In the genomic region with DNA sequence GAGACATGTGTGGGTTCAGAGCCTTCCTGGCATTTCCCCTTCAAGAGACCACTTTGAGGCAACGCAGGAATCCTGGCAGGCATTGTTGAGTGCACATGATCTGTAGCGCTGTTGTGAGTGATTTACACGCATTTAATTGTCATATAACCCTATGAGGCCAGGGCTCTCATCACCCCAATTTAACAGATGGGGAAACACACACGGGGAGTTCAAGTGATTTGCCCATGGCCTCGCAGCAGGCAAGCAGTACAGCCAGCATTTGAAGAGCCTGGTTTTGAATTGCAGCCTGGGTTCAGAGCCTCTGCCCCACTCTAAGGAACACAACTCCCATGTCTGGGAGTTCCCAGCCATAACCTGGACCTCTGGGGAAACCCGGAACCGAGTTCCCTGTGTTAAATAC, we compare ENCODE assay signal across 21 mouse cellular contexts. TPM values are rescaled to one million over a fixed set of nuclear protein-coding genes. Genes with fewer than 3 reads are reported as not detected.
DNase-seq lines count a peak whose midpoint lies in the region; ATAC-seq and TF ChIP-seq lines count a peak whose summit lies in the region.
"Had no signal": no experiment of that assay in that cellular context is flagged by ENCODE, and none has a peak within 500 bp of the region (broad histone marks: within the 10 kb centered on the region; RNA-seq: fewer than 3 reads in every experiment).

No protein-coding gene starts in this region.

- H3K27ac ChIP-seq in neural tube, embryonic 11.5 days (ENCODE audit: low read depth, low read length): no peak overlapping the region
- H3K27ac ChIP-seq in neural tube, embryonic 15.5 days (replicated peaks): no peak overlapping the region
- H3K27ac ChIP-seq in liver, embryonic 11.5 days (ENCODE audit: low read depth, low read length): no peak overlapping the region
- H3K27ac ChIP-seq: embryonic facial prominence, embryonic 12.5 days; embryonic facial prominence, embryonic 15.5 days; heart, embryonic 13.5 days; hindbrain, embryonic 12.5 days; hindbrain, embryonic 15.5 days had no signal

- H3K27me3 ChIP-seq in neural tube, embryonic 11.5 days (ENCODE audit: control insufficient read depth, insufficient read depth, low read length): peaks cover 16% of the 10 kb centered on the region
- peaks cover 33% of the 10 kb centered on the region for H3K27me3 ChIP-seq in neural tube, embryonic 15.5 days (replicated peaks)
- H3K27me3 ChIP-seq in liver, embryonic 11.5 days (replicated peaks; ENCODE audit: control insufficient read depth, insufficient read depth, low read length): no peaks in the 10 kb centered on the region
- H3K27me3 ChIP-seq: embryonic facial prominence, embryonic 12.5 days; embryonic facial prominence, embryonic 15.5 days; heart, embryonic 13.5 days had no signal

- no peak for TF ChIP-seq POLR2A in brain, embryonic 14.5 days (IDR thresholded peaks at IDR 0.05; ENCODE audit: borderline replicate concordance, extremely low read depth, insufficient read depth, insufficient read length, poor library complexity, severe bottlenecking)

- no peak for ATAC-seq in neural tube, embryonic 11.5 days (ENCODE audit: insufficient read depth, low FRiP score, low TSS enrichment)
- no peak for ATAC-seq in neural tube, embryonic 15.5 days (ENCODE audit: low FRiP score)
- no peak for ATAC-seq in liver, embryonic 11.5 days (replicated peaks; ENCODE audit: low FRiP score)
- ATAC-seq: forebrain, embryonic 14.5 days had no signal

- H3K4me3 ChIP-seq in neural tube, embryonic 11.5 days (ENCODE audit: low read depth, low read length): no peak overlapping the region
- no peak overlapping the region for H3K4me3 ChIP-seq in neural tube, embryonic 15.5 days (replicated peaks)
- H3K4me3 ChIP-seq in liver, embryonic 11.5 days (ENCODE audit: low read depth, low read length): no peak overlapping the region
- H3K4me3 ChIP-seq: embryonic facial prominence, embryonic 12.5 days; embryonic facial prominence, embryonic 15.5 days; heart, embryonic 13.5 days; hindbrain, embryonic 12.5 days; hindbrain, embryonic 15.5 days had no signal

- peaks cover 12% of the 10 kb centered on the region for H3K4me1 ChIP-seq in neural tube, embryonic 11.5 days (ENCODE audit: control insufficient read depth, insufficient read depth, low read length)
- H3K4me1 ChIP-seq in neural tube, embryonic 15.5 days: peaks cover 18% of the 10 kb centered on the region
- peaks cover 9% of the 10 kb centered on the region for H3K4me1 ChIP-seq in liver, embryonic 11.5 days (replicated peaks; ENCODE audit: control insufficient read depth, insufficient read depth, low read length)

- peak; percentile 64 for DNase-seq in heart, adult 11 months
- no peak for DNase-seq in heart, adult 8-10 months (ENCODE audit: low spot score)
- peak; percentile 22 for DNase-seq in neural tube, embryonic 11.5 days (ENCODE audit: low spot score)
- DNase-seq in brain, embryonic 14.5 days (ENCODE audit: low read depth): peak; percentile 37
- DNase-seq in retina, embryonic 14.5 days (ENCODE audit: low spot score): peak; percentile 44
- DNase-seq in urinary bladder, postnatal 25 days (ENCODE audit: low spot score): no peak
- DNase-seq in liver, embryonic 11.5 days (ENCODE audit: low spot score): no peak
- DNase-seq: adrenal gland, adult 2 months; adrenal gland, postnatal 14 days; cerebellum, adult 11-12 months; cerebellum, adult 9-11 months; cerebellum, postnatal 25 days; gastrocnemius, postnatal 25 days had no signal

- 45% methylated on average over 7 of the region's 7 CpGs for WGBS in neural tube, embryonic 11.5 days
- 27% methylated on average over 7 of the region's 7 CpGs for WGBS in neural tube, embryonic 15.5 days
- 84% methylated on average over 7 of the region's 7 CpGs for WGBS in liver, embryonic 11.5 days

- H3K9ac ChIP-seq in neural tube, embryonic 11.5 days (ENCODE audit: low read length): no peak overlapping the region
- no peak overlapping the region for H3K9ac ChIP-seq in neural tube, embryonic 15.5 days (replicated peaks)
- H3K9ac ChIP-seq in liver, embryonic 11.5 days (ENCODE audit: low read depth, low read length): no peak overlapping the region
- H3K9ac ChIP-seq: embryonic facial prominence, embryonic 12.5 days; embryonic facial prominence, embryonic 15.5 days; heart, embryonic 13.5 days; hindbrain, embryonic 12.5 days; hindbrain, embryonic 15.5 days had no signal

- H3K36me3 ChIP-seq in neural tube, embryonic 11.5 days (ENCODE audit: control insufficient read depth, insufficient read depth, low read length): no peaks in the 10 kb centered on the region
- H3K36me3 ChIP-seq in neural tube, embryonic 15.5 days: no peaks in the 10 kb centered on the region
- H3K36me3 ChIP-seq in liver, embryonic 11.5 days (ENCODE audit: control insufficient read depth, insufficient read depth, low read length): no peaks in the 10 kb centered on the region
- H3K36me3 ChIP-seq: embryonic facial prominence, embryonic 12.5 days; embryonic facial prominence, embryonic 15.5 days; G1E; heart, embryonic 13.5 days; hindbrain, embryonic 12.5 days; hindbrain, embryonic 15.5 days had no signal

- H3K4me2 ChIP-seq in neural tube, embryonic 11.5 days (ENCODE audit: low read depth): no peak overlapping the region
- H3K4me2 ChIP-seq in neural tube, embryonic 15.5 days: no peak overlapping the region
- H3K4me2 ChIP-seq in liver, embryonic 11.5 days: no peak overlapping the region
- H3K4me2 ChIP-seq: embryonic facial prominence, embryonic 12.5 days; embryonic facial prominence, embryonic 15.5 days; heart, embryonic 13.5 days; hindbrain, embryonic 12.5 days; hindbrain, embryonic 15.5 days had no signal

- no peaks in the 10 kb centered on the region for H3K9me3 ChIP-seq in neural tube, embryonic 11.5 days (ENCODE audit: control insufficient read depth, low read length)
- H3K9me3 ChIP-seq in neural tube, embryonic 15.5 days (replicated peaks): no peaks in the 10 kb centered on the region
- H3K9me3 ChIP-seq in liver, embryonic 11.5 days (ENCODE audit: control insufficient read depth, low read length): no peaks in the 10 kb centered on the region
- H3K9me3 ChIP-seq: embryonic facial prominence, embryonic 12.5 days; embryonic facial prominence, embryonic 15.5 days; G1E; hindbrain, embryonic 12.5 days; hindbrain, embryonic 15.5 days had no signal

- no peak for TF ChIP-seq CTCF in brain, embryonic 14.5 days (IDR thresholded peaks at IDR 0.05; ENCODE audit: borderline replicate concordance, extremely low read depth, insufficient read depth, insufficient read length)

RNA-seq across cellular contexts. Expression of a gene that starts 18.5 kb away (rescaled TPM):
- 10 to 100 TPM; 12.2 to 16.5 (median 14.2) TPM for total RNA-seq in heart, adult 8-10 months (2022)
- 29.1 and 29.9 TPM in 2 replicates for polyA plus RNA-seq in neural tube, embryonic 11.5 days (2014; fragmentation: Nextera tagmentation; extraction: Ambion mirVana)
- polyA plus RNA-seq in neural tube, embryonic 15.5 days (2015; fragmentation: Nextera tagmentation; extraction: Ambion mirVana): 12.5 and 15.7 TPM in 2 replicates
- 26.0 and 36.7 TPM in 2 replicates for polyA plus RNA-seq in brain, embryonic 14.5 days (2012; rRNA removed)
- 6.7 and 8.5 TPM in 2 replicates for polyA plus RNA-seq in liver, embryonic 11.5 days (2014; fragmentation: Nextera tagmentation; extraction: Ambion mirVana)

Comparison
In these comparisons a context has a peak if more than half of its experiments do, and no peak if none do; other contexts are left out.
1. DNase-seq: peak in heart, adult 11 months (single experiment), neural tube, embryonic 11.5 days (single experiment), brain, embryonic 14.5 days (single experiment) and retina, embryonic 14.5 days (single experiment); none in heart, adult 8-10 months (single experiment), urinary bladder, postnatal 25 days (single experiment) and liver, embryonic 11.5 days (single experiment).